Mouse (Mus musculus) bone marrow, adult 2 months (tissue): ENCODE results near the gene Nr3c2. TPM values are rescaled to one million over a fixed set of nuclear protein-coding genes. Genes with fewer than 3 reads are reported as not detected.

Experiments
- H3K27ac ChIP-seq: fragments of 200-500 bp; 2 replicates; pipeline ENCODE4 v1.5.1; 2012; ENCODE audit warnings: low read depth, mild to moderate bottlenecking, control low read depth, inconsistent platforms, low read length; ENCODE audit not compliant: control insufficient read depth, poor library complexity, insufficient read depth
- H3K4me1 ChIP-seq: fragments of 200-500 bp; 2 replicates; pipeline ENCODE4 v1.6.1; 2011; ENCODE audit warnings: low read length; ENCODE audit not compliant: control insufficient read depth, insufficient read depth
- H3K4me3 ChIP-seq: fragments of 200-500 bp; replicated peaks from 2 replicates; pipeline ENCODE3; 2011; ENCODE audit warnings: mild to moderate bottlenecking, low read depth, low read length, control low read depth; ENCODE audit not compliant: control insufficient read depth
- CTCF ChIP-seq: fragments of 200-500 bp; IDR thresholded peaks from 2 replicates; pipeline ENCODE4 v1.5.1; 2011; ENCODE audit warnings: low read length, control low read depth; ENCODE audit not compliant: control insufficient read depth, insufficient read depth
- POLR2A ChIP-seq: fragments of 200-500 bp; IDR thresholded peaks from 2 replicates; pipeline ENCODE4 v1.6.1; 2011; ENCODE audit warnings: low read depth, mild to moderate bottlenecking, control low read depth, low read length, borderline replicate concordance; ENCODE audit not compliant: control insufficient read depth
- WGBS: fragments of 180-500 bp; shearing (Covaris S2); methylation state at CpG from one replicate; pipeline ENCODE4 v1.1.7; 2018; 5-methylcytosine and 5-hydroxymethylcytosine counted together
- polyA plus RNA-seq: library from polyadenylated mRNA; stranded (reverse); fragments of >200 nt; gene quantifications from 2 replicates; pipeline ENCODE4 v1.2.4, GENCODE M21; 2011; ENCODE audit warnings: low replicate concordance; ENCODE audit not compliant: missing spikeins, insufficient read depth, insufficient read length

Nr3c2 gene
- polyA plus RNA-seq, 1 experiment, result 0.62 TPM

DNA sequence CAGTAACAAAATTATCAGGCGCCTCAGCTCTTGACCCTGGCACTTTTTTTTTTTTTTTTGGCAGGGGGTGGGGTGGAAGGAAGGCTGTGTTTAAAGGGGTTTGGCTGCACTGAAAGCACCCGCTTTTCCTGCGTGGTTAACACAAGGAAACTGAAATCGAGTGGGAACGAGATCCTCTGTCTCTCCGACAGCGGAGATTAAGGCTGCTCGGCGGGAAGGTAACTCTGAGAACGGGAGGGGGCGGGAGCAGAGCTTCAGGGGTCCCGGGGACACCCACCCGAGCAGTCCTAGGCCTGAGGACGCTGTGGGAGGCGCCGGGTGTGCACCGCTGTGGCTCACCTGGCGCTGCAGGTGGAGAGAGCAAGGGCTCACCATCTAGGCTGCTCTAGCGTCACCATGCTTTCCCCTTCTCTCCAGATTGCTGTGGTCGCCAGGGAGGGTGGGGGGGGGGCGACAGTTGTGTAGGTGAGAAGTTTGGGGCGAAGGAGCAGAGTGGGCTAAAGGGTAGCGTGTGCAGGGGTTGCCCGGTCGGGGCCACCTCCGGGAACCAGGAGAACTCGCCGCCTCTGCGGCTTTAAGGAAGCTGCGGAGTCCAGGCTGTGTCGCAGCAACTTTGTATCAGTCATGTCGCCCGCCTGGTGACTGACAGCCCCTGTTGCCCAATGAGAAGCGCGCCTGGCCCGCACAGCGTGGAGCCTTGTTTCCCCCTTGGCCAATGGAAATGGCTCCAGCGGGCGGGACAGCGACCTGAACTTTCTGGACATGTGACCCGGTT is 2.4 kb downstream of the Nr3c2 start:
- Histone ChIP-seq H3K4me3 (peak overlapping the region; percentile 39), H3K4me1 (no peaks in the 10 kb centered on the region; the same call in 1 of the 2 replicates), H3K27ac (no peak overlapping the region; the same call in 1 of the 2 replicates)
- TF ChIP-seq POLR2A (peak; percentile 55; the same call in 1 of the 2 replicates), CTCF (no peak)
- WGBS, result under 1% methylated on average over 41 of the region's 41 CpGs

DNA sequence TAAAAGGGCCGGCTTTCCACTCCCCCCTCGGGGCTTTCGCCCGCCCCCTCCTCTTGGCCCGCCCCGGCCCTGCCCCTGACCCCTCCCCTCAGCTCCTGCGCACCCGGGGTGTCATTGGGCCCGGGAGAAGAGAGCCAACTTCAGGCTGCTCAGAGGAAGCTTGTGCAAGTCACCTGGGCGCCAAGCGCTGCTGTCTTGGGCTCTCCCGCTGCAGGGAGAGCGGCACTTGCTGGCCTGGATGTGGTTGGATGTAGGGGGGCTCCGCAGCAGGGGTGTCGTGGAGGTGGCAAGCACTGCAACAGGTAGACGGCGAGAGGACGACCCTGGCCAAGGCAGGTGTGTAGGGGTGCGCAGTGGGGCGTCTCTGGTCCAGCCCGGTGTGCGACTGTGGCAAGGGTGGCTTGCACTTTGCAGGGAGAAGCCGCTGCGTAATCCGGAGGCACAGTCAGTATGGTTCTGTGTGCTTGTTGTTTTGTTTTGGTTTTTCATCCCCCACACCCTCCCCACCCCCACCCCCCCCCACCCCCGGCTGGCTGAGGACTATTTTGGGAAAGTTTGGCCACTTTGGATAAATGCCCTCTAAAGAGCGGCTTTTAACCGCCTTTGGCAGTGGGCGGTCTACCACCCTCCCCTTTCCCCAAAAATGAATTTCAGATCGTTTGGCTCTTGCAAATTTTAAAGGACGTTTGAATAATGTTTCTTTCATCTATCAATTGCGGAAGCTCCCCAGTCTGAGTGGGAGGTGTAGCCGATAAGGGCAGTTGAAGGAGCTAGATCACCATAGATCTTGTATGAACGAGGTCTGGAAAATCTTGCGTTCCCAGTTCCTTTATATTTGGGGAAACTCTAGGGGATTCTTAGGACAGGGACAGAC is 3.2 kb downstream of the Nr3c2 start:
- no peak for TF ChIP-seq POLR2A
- TF ChIP-seq CTCF, result no peak
- Histone ChIP-seq H3K27ac (no peak overlapping the region), H3K4me1 (no peaks in the 10 kb centered on the region; the same call in 1 of the 2 replicates), H3K4me3 (peak overlapping the region; percentile 21)
- 2% methylated on average over 34 of the region's 35 CpGs for WGBS

DNA sequence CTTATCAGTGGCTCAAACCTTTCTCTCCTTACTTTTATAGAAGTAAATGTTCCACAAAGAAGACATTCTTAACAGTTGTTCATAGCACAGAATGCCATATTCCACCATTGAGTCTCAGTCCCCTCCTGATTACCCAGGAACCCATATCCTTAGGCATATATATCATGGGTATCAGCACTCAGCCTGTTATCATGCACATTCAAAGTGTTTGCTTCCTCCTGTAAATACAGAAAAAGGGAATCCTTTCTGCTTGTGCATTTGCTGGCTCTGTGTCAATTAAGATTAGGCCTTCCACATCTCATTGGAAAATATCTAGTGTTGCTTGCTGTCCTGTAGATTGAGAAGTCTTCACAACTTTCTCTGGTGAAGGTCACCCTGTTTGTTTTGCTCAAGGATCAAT is 12.0 kb downstream of the Nr3c2 start:
- TF ChIP-seq CTCF, result no peak
- TF ChIP-seq POLR2A, result no peak
- no peak overlapping the region for H3K27ac ChIP-seq
- no peaks in the 10 kb centered on the region for H3K4me1 ChIP-seq

DNA sequence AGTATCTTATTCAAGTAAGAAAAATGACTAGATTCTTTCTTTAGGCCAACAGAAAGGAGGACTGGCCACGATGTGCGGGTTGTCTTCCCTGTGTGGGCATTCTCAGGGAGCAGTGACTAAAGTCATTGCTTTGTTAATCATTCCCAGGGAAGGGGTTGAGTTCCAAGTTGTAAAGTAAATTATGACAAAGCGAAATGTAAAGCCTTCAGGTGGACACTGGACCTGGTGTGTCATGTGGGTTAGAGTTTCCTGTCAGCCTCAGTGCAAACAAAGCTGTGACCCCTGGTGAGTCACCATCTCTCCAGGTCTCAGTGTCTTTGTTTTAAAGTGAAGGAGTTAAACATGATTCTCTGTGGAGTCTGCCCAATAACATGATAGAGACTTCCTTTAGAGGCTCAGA is 13.4 kb downstream of the Nr3c2 start:
- TF ChIP-seq CTCF (no peak), POLR2A (no peak)
- WGBS, result 73% methylated on average over 3 of the region's 3 CpGs
- Histone ChIP-seq H3K4me1 (no peaks in the 10 kb centered on the region), H3K4me3 (no peak overlapping the region), H3K27ac (no peak overlapping the region)

More for the DNA sequence above, 12.0 kb downstream of the Nr3c2 start:
- H3K4me3 ChIP-seq, result no peak overlapping the region

DNA sequence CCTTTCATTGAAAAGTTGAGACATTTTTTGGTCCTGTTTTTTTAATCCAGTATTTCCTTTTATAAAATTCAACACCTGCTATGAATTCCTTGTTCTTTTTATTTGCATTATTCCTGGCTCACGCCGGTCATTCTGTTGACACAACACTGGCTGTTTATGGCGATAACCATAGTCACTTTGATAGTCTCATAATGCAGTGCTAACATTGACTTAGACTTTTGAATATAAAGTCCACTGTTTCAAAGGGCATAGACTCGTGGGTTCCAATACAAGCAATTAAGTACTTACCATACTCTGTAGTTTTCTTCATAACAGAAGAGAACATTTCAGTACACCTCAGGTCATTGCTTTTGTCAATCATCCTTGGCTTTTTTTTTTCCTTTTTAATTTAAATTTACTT is 14.0 kb downstream of the Nr3c2 start:
- no peak for TF ChIP-seq POLR2A
- no peak for TF ChIP-seq CTCF
- WGBS, result 79% methylated on average over 4 of the region's 4 CpGs
- H3K4me3 ChIP-seq, result no peak overlapping the region

DNA sequence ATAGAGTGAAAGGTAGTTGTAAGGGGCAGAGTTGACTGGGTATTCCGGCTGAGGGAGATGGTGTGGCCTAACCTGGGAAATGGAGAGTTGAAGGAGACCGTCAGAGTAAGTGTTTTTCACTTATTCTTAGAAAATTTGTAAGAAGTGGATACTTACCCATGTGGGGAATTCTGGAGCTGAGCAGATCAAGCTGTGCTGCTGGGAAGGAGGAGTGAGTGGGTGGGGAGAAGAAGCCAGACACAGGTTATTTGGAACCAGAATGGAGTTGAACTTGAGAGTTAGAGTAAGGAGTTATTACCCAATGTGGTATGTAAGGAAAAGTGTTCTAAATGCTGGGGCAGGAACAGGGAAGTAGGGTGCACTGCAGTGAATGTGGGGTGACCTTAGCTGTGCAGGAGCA is 16.0 kb downstream of the Nr3c2 start:
- Histone ChIP-seq H3K4me1 (no peaks in the 10 kb centered on the region), H3K27ac (no peak overlapping the region), H3K4me3 (no peak overlapping the region)
- 66% methylated on average over 2 of the region's 2 CpGs for WGBS
- TF ChIP-seq CTCF (no peak), POLR2A (no peak)

More for the DNA sequence above, 14.0 kb downstream of the Nr3c2 start:
- Histone ChIP-seq H3K4me1 (no peaks in the 10 kb centered on the region), H3K27ac (no peak overlapping the region)

DNA sequence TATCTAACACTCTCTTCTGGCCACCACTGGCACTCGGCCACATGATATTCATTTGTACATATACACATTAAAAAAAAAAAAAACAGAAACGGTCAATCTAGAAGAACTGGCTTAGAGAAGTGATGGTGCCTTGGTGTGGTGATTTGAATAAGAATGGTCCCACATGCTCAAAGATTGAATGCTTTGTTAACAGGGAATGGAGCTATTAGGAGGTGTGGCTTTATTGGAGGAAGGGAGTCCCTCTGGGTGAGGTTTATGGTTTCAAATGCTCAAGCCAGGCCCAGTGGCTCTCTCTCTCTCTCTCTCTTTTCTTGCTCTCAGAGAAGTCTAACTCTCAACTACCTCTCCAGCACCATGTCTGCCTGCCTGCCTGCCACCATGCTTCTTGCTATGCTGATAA is 20.3 kb downstream of the Nr3c2 start:
- TF ChIP-seq POLR2A, result no peak
- TF ChIP-seq CTCF, result no peak
- 78% methylated on average over 2 of the region's 2 CpGs for WGBS
- no peak overlapping the region for H3K4me3 ChIP-seq
- H3K4me1 ChIP-seq, result no peaks in the 10 kb centered on the region
- no peak overlapping the region for H3K27ac ChIP-seq

DNA sequence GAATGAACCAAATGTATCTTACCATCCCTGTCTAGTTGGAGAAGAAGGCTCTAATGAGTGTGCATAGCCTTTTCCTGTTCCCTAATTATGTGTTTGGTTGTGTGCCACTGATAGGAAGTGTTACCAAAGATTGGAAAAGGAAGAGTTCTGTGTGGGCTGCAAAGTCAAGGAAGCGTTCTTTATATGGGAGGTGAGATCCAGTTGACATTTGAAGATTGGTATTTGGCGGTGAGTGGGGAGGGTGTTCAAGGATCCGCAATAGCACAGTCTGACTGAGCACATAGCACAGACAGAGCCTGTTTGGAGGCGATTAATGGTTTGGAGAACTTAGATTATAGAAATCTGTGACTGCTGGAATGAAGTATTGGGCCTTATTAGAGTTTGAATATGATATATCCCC is 24.9 kb downstream of the Nr3c2 start:
- no peaks in the 10 kb centered on the region for H3K4me1 ChIP-seq
- H3K27ac ChIP-seq, result no peak overlapping the region
- WGBS, result 78% methylated on average over 4 of the region's 4 CpGs
- no peak overlapping the region for H3K4me3 ChIP-seq
- TF ChIP-seq CTCF (no peak), POLR2A (no peak)

DNA sequence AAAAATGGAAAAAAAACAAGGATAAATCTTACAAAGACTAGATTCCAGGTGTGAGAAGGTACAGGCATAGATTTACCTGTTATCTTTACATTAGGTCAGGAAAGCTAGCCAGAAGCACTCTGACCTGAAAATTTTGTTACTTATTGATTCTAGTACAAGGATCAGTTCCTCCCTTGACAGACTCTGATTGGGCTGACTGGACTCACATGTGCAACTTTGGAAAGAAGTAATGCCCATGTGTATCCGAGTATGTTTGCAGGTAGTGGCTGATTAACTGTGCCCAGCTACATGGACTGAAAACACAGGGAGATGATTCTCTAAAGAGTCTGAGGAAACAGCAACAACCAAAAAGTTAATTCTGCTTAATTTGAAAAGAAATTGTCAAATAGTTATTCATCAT is 29.1 kb downstream of the Nr3c2 start:
- Histone ChIP-seq H3K4me3 (no peak overlapping the region), H3K4me1 (no peaks in the 10 kb centered on the region), H3K27ac (no peak overlapping the region)
- TF ChIP-seq POLR2A (no peak), CTCF (no peak)
- WGBS, result 76% methylated on average over 1 of the region's 1 CpGs
